Mouse (Mus musculus) right cerebral cortex, adult 2 months (tissue): ENCODE measurements around the gene Lrch1.

Source experiments
- DNase-seq, 2 experiments: peaks; one replicate each; pipeline ENCODE4 v3.0.0; 2021 to 2022; ENCODE audit warnings: low spot score in 2 of 2

Lrch1 gene

DNA sequence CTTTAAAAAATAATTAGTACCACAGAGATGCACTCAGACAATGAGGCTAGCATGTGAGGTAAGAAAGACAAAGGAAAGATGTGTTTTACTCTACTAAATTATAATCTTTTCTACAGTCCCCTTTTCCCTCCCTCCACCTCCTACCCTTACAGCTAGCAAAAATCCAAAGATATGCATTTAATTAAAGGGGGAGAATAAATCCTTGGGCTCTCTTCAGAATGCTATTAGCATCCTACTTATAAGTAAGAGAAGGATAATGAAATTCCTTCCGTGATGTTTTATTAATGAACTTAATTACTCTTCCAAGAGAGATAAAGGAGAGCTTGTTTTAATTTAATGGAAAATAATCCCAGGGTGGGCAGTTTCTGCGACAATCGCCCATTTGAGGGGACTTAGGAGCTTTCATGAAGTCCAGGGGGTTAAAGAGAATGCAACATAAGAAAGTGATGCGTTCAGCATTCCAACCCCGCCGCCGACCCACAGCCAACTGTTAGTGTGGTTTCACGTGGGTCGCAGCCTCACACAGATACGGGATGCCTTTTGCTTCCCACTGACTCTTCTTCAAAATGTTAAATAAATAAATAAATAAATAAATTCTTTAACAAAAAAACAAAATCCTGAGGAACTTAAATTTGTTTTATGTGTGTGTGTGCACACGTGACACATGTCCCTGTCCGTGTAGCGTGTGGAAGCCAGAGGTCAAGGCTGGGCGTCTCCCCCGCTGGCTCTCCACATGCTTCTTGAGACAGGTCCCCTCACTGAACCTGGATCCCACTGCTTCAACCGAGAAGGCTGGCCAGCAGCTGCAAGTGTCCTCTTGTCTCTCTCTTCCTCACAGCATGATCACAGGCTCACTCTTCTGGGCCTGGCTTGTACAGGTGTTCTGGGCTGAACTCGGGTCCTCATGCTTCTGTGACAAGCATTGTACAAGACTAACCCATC is 132.6 kb downstream of the Lrch1 start:
- DNase-seq: no peak

DNA sequence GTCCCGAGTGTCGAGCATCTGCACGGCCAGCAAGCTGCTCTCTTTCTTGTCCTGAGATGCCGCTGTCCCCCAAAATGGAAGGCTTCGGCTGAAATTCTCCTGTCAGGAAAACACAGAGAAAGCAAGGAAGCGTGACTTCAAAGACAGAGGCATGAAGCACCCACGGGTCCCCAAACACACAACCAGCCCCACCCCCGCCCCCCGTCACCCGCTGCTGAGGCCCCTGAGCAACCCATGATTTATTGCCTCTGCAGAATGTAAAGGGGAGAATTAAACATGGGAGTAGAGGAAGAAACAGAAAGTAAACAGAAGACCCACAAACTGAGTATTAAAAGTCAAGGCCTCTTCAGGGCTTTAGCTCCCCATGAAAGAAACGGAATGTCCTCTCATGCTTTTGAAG is 136.1 kb downstream of the Lrch1 start:
- DNase-seq: no peak

DNA sequence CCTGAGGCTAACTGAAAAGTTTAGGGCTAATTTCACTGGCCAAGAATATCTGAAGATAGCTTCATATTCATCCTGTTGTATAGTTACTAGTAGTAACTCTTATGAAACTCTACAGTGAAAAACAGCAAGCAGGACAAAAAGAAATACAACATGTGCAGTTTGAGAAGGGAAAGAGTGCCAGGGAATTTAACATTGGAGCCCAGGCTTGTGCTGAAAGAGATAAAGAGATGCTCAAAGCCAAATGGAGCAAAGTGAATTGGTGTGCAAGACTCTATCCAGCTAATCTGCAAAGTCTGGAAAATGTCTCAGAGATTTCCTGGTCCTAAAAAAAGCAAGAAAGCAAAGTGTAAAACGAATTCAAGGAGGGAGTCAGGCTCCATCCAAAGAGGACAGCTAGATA is 145.7 kb downstream of the Lrch1 start:
- DNase-seq: no peak

DNA sequence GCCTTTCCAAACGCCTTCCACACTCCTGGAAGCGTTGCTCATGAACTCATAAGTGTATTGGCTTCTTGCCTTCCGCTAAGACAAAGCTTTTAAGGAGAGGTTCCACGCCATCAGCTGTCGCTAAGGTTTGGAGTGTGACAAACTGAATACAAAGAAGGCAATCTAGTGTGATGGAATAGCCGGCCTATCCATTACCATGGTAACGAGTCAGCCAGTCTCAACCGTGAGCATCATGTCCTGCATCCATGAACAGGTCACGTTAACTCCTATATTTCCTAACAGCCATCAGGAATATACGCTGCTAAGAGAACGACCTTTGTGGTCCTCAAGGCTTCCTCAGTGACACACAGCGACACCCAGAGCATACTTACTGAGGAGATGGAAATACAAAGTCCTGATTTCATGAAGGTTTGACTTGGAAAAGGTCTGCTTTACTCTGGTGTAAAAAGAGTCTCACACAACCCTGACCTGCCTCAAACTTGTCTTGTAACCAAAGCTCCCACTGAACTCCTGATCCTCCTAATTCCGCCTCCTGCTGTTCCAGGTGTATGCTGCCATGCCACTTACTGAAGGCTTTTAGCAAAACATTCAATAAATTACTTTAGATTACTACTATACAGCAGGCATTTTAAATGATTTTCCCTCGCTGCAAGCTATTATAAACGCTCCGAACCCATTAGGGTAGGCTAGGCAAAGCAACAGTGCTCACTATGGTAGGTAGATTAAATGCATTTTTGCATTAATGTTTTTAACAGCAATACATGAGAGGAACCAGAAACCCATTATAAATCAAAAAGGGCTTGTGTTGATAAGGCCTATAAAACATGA is 149.4 kb downstream of the Lrch1 start:
- no peak for DNase-seq

DNA sequence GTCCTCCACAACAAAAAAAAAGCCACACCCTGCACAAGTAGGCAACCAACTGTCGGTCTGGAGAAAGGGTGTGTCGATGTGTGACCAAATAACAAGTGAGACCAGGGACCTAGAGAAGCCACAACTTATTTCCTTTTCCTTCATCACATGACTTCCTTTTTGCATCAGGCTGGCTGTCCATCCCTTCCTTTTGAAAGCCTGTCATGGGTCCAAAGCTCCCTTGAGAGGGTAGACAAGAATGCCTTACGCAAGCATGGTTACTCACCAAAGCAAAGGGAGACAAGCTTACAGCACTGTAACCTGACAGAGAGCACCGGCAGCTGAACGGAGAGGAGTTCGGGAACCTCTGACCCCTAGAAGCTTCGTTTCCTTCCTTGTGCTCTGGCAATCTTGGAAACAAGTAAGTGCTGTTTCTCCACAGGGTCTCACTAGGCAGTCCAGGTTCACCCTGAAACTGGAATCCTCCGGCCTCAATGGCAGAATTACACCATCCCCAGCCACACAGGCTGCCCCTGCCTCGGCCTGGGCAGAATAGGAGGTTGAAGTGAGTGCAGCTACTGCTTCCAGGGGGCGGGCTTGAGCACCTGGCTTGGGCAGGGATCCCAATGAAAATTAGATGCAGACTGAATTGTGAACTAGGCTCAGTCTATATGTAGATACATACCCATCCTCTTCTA is 150.2 kb downstream of the Lrch1 start:
- DNase-seq: no peak

DNA sequence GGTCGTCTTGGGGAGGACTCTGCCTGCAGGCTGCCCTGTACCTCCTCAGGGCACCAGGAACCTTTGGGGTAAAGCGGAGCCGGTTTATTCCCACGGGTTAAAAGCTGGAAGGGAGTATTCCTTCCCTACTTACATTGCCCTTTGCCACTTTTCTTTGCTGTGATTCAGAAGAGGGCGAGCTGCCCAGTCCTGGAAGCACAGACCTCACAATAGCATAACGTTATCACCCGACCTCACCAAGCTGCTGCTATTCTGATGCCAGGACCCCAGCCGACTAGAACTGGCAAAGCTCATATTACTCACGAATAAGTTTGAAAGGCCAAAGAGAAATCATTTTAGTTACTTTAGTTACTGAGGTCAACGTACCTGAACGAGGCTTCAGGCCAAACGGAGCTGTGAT is 152.7 kb downstream of the Lrch1 start:
- DNase-seq: no peak

DNA sequence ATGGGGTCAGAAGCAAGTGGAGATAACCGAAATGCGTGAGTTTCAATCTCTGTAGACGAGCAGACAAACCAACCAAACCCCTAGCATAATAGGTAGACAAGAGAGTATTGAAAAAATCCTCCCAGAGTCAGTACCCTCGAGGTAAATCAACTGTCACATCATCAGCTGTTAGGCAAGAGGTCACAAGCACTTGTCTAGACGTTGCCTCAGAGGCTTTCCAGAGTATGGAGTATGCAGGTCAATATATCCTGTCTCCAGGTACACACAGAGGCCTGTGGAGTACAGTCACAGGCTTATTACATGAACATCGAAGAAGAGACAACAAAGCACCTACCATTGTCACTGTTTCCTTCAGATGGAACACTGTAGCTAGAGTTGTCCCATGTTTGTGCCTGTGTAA is 154.9 kb downstream of the Lrch1 start:
- DNase-seq: no peak

DNA sequence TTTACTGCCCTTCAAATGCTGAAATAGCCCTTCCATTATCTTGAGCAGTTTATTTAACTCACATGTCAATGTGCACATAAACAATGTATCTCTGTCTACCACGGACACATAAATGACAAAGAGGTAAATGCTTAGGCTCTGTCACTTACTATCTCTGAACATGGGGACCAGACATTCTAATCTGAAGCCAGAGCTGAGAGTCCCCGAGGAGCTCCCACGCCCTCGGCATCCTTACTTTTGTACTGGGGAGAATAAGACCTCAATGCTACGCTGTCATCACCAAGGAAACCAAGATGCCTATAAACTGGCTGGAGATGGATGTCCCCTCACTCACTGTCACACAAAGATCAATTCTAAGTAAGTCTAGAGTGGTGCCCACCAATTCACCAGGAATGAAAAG is 157.1 kb downstream of the Lrch1 start:
- no peak for DNase-seq

DNA sequence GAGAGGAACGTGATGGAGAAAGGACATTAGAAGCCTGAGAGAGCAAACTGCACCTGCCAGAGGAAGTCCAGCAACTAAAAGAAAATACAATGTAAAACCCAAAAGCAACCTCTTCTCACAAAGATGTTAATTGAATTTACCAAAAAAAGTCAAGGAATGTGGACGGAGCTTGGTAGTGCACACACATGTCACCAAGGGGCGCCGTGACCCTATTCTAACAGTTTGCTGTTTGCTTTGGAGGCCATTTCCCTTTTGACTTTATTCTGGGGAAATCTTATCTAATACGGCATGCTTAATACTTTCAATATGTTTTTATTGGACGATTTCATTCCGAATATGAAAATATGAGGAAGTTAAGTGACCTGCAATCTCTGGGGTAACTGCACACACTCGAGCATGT is 158.9 kb downstream of the Lrch1 start:
- no peak for DNase-seq

DNA sequence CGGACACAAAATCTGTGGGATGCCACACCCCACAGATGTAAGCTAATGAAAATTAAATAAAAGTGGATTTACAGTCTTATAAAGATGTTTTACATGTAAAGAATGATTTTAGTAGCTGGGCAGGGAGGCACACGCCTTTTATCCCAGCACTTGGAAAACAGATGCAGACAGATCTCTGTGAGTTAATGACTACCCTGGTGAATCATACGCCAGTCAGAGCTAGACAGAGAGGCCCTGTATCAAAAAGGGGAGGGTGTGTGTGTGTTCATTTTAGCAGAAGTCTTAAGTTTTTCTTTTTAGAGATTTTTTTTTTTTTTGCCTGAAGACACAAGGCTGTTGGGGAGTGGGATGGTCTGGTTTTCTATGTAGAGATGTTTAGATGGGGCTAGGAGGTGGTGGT is 160.0 kb downstream of the Lrch1 start:
- DNase-seq: no peak

DNA sequence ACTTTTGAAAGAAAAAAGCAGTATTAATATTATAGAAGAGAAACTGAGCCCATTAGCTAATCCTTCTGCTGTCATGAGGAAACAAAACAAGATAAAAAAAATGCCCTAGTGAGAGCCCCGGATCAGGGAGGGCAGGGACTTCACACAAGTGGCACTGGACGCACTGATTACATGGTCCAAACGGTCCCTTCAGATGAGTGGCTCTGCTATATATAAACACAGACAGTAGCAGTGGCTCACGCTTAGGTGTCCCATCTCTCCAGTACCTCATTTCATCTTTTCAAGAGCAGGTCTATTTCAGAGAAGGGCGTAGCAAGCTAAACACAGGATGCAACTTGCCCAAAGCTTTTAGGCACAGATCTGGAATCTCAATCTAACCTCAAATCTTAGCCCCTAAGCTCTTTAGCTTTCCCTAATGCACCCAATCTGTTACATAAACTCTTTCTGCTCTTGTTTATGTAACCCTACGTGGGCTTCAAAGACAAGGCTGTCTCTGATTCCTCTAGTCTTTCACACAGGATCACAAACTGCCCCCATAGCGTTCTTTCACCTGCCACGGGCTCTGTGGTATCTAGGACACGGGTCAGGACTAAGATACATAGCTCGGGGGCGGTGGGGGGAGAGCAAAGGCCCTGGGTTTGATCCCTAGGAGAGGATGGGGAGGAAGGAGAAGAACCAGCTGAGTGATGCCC is 163.3 kb downstream of the Lrch1 start:
- DNase-seq: no peak

DNA sequence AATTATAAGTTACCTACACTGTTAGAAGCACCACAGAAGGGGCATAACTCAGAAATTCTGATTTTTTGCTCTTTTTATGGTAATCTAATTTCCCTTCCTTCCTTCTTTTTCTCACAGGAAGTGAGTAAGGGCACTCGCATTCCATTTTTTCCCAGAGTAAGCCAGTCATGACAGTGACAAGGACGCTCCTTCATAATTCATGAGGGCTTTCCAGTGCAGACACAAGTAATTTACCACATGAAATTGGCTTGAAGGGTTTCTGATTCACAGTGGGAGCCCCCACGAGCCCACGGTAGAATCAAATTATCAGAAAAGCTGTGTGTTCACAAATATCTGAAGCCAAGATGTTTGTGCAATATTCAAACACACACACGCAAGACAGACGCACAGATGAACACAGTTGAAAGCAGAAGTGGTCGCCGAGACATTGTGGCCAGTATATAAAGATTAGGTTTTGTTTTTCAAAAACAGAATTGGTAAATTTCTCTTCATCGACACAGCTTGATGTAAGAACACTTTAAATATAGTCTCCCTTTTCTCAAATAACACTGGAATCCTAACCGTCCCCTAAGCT is 173.5 kb downstream of the Lrch1 start:
- no peak for DNase-seq

DNA sequence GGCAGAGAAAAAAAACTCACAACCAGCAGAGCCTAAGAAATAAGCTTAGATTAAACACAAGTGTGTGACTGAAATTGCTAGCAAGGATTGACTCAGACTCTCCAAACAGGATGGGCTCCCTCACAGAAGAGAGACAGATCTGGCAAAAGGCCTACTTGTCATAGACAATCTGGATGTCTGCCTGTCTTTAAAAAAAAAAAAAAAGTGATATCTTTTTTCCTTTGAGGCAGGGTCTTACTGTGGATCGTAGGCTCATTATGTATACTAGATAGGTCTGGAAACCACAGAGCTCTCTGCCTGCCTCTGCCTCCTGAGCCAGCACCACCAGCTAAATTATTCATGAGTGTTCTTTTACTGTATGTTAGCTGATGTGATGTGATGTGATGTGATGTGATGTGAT is 179.8 kb downstream of the Lrch1 start:
- DNase-seq: no peak

DNA sequence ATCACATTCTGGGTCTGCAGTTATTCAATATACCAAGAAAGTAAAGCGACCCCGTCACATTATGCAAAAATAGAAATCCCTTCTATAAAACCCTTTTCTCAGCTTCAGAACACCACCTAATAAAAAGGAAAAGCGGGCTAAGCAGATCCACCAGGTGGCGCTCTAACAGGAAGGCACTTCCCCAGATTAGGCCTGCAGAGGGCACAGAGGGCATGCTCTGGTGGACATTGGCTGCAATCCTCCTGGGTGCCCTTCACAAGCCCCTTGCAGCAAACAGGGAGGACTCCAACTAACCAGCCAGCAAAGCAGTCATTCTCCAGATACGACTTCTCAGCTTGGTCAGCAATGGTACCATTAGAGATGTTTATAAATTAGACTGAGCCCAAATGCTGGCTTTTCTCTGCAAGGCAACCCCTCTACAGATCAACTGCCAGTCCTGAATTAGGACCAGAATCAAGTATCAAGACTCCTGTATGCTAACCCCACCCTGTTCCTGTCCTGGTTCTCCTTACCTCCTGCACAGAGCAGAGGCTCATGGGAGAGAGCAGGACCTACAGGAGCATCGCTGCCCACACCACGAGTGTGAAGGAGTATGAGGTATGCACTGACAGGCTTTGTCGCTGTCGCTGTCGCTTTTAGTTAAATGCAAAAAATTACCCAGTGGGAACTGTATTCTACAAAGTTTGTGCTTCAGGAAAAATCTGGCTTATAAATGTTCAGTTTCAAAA is 183.3 kb downstream of the Lrch1 start:
- peak; percentile 66 to 72 for DNase-seq

DNA sequence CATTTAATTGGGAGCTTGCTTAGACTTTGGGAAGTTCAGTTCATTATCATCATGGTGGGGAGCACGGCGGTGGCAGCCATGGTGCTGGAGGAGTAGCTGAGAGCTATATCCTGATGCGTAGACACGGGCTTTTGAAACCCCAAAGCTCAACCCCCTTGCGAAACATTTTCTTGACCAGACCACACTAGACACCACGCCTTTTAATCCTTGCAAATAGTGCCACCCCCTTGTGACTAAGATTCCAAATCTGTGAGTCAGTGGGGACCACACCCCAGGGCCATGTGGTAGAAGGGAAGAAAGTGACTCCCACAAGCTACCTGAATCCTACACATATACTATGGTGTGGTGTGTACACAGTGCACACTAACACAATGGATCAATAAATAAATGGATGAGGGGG is 210.8 kb downstream of the Lrch1 start:
- no peak for DNase-seq

DNA sequence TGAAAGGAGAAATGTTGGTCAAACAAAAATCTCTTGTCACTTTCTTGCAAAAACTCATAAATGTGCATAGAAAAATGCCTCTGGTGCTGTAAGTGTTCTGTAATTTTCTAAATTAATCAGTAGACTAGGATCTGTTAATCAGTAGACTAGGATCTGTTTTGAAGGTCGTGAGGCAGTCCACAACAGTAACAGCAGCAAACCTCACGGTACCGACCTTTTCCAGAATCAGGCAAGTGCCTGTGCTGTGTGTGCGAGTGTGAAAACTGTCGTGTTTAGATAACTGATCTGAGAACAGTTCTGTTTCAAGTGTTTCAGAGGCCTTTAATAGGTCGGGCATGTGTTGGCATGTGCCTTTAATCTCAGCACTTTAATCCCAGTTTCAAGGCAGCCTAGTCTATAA is 212.2 kb downstream of the Lrch1 start:
- DNase-seq: no peak

DNA sequence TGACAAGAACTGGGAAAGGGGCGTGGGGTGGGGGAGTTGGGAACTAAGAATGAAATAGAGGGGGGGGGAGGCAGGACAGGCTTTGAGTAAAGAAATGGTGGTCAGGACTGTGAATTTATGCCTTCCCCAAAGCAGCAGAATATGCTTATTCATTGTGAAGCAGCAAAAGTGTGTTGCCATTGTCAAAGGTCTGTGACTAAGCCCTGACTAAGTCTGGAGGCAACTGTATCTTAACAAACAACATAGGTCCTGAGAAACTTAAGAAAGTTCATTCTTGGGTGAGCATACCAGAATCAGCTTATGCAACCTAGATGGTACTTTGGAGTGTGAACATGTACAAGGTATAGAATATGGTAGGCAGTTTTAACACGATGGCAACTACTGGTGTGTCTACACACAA is 214.3 kb downstream of the Lrch1 start:
- DNase-seq: no peak

DNA sequence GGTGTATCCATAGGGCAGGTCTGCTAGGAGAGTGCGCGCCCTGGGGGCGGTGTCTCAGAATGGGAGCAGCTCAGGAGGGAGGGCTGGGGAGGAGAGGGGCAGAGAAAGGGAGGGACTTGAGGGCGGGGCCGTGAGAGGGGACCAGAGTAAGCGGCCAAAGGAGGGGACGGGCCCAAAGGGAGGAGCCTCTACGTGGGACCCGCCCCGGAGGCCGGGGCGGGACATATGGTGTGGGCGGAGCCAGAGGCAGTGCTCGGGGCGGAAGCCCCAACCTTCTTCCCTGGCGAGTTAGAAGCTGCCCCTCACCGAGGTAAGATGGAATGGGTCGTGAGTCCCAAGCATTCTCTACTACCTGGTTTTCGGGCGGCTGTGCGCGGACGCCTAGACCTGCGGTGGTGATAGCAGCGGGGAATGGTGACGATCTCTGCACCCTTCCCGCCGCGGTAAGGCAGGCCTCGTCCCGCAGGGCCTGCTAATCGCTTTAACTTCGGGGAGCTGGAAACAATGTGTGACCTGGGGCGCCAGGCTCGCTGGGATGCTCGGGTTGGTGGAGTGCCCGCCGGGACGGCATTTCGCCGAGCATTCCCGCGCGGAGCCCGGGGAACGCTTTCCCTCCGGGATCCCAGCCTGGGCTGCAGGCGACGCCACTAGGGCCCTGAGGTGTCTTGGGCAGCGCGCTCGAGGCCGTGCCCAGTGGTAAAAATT is 215.4 kb downstream of the Lrch1 start, which contains the start of gene Esd:
Gene Esd (plus strand): TSS at position 219 of the 705 bp plus-strand sequence.
- DNase-seq: peak; percentile 79 to 84

DNA sequence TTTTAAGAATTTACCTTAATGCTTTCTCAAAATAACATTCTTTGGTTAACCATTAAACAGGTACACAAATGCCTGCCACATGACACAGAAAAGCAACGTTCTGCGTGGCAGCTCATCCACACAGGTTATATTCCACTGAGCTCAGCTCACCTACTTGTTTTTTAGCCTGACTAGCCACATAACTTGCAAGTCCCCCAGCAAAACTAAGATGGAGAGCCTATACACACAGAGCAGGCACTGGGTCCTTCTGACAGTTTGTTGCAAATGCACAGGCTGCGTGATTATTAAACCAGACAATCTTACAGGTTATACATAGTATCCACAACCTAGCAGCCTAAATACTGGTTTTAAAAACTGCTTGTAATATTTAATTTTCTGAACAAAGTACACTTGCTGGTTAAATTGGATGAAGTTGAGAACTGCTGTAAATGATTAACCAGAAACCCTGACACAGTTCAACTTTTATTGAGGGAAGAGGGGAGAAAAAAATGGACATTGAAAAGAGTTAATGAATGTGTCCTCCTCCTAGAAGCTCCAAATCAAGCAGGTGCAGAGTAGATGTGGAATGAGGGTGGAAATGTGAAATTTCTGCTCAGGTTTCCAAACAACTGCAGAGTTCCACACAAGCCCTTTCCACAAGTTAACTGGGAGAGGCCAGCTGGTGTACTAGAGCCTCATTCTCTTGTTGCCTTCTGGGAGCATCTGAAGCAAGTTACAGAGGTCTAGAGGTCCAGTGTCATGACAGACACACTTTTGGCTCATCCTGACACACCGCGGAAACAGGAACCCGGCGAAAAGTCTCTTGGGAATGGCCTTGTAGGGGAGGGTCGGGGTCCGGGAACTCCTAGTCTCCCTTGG is 216.2 kb downstream of the Lrch1 start:
- DNase-seq: no peak
